Mouse (Mus musculus) heart, adult 18-20 months (tissue): ENCODE data around the gene Znhit1. TPM values are rescaled to one million over a fixed set of nuclear protein-coding genes. Genes with fewer than 3 reads are reported as not detected.

Experiments used
- microRNA-seq, 2 experiments: library from miRNA; unstranded; fragments of <30 nt; microRNA quantifications; one replicate each; pipeline ENCODE4 v1.2.0; 2022
- total RNA-seq, 2 experiments: library from RNA; stranded (reverse); gene quantifications; 2 replicates each; pipeline ENCODE4 v1.2.3; 2021

Gene Znhit1
- total RNA-seq, 2 experiments from 2014 or later, result 62.6 to 67.4 TPM

Small RNAs within 50 kb of the gene (microRNA-seq; reads per million reads assigned to microRNA genes)
- 10.3 to 13.3 reads per million in 2 experiments for gene Mir702

Other genes with a start within 250 kb of the Znhit1 start
- gene Col26a1, start 104.8 kb downstream of the Znhit1 start, total RNA-seq, result not detected
- 10 to 100 TPM in 1 of 2 experiments, 1 to 10 TPM in 1; 8.9 to 10.0 TPM for gene Ift22, start 79.9 kb downstream of the Znhit1 start, total RNA-seq
- gene Fis1, start 34.7 kb downstream of the Znhit1 start, total RNA-seq, result 100 to 1,000 TPM; 190 to 205 TPM
- gene Cldn15, start 21.4 kb downstream of the Znhit1 start, total RNA-seq, result 1 to 10 TPM; 5.1 to 8.4 TPM
- gene Plod3, start 1.0 kb downstream of the Znhit1 start, total RNA-seq, result 10 to 100 TPM; 33.2 to 35.8 TPM
- gene Vgf, start 38.4 kb upstream of the Znhit1 start, total RNA-seq, result not detected
- 10 to 100 TPM; 37.5 to 40.2 TPM for gene Ap1s1, start 58.1 kb upstream of the Znhit1 start, total RNA-seq
- gene Serpine1, start 84.2 kb upstream of the Znhit1 start, total RNA-seq, result 10 to 100 TPM; 18.4 to 33.2 TPM
- 10 to 100 TPM; 19.0 to 21.5 TPM for gene Trim56, start 128.2 kb upstream of the Znhit1 start, total RNA-seq
- gene Muc3, start 161.3 kb upstream of the Znhit1 start, total RNA-seq, result not detected
- gene Muc3a, start 224.4 kb upstream of the Znhit1 start, total RNA-seq, result under 1 TPM; 0.33 to 0.40 TPM